Mouse (Mus musculus): ENCODE measurements at regions not wholly inside any gene's neighbourhood (a gene's known extent, or its start where the extent isn't known, plus 50 kb on each side); places are given as distances from the start of the nearest gene placed in this dataset.

- DNase-seq (ENCODE audit: extremely low read depth) = no peak
- dilution Hi-C loops (cut with MboI; ENCODE audit: extremely low pct_ligation_motif_present, extremely low pct_unique_long_range_greater_than_20kb, low sequenced_read_pairs) = no loop called here
Observed at GRCm38 (mm10) chr15:61428818-61429415, 506.1 kb upstream of the A1bg start.

GRCm38 (mm10) chr15:61422989-61423388 is 500.2 kb upstream of the A1bg start:
- no peaks in the 10 kb centered on the region for H3K9me3 ChIP-seq (replicated peaks; ENCODE audit: low read length)
- no peaks in the 10 kb centered on the region for H3K27me3 ChIP-seq (replicated peaks)
- no peak for TF ChIP-seq POLR2AphosphoS2 (IDR thresholded peaks at IDR 0.05; ENCODE audit: low read depth, low read length)
- TF ChIP-seq TBP (conservative IDR thresholded peaks at IDR 0.05; ENCODE audit: low read depth, low read length) = no peak
- TF ChIP-seq MXI1 (IDR thresholded peaks at IDR 0.05; ENCODE audit: low read depth, low read length) = no peak
- TF ChIP-seq BHLHE40 (IDR thresholded peaks at IDR 0.05; ENCODE audit: low read depth, low read length) = no peak
- no peak for TF ChIP-seq CHD1 (IDR thresholded peaks at IDR 0.05; ENCODE audit: low read depth, low read length)
- no peak for TF ChIP-seq JUN (IDR thresholded peaks at IDR 0.05; ENCODE audit: insufficient read depth, low read depth, low read length)
- no peak for TF ChIP-seq PAX5 (IDR thresholded peaks at IDR 0.05; ENCODE audit: low read length)
- no peak for TF ChIP-seq JUND (conservative IDR thresholded peaks at IDR 0.05; ENCODE audit: low read depth, low read length)
- no peak for TF ChIP-seq ZMIZ1 (IDR thresholded peaks at IDR 0.05; ENCODE audit: low read depth, low read length)
- no peak for TF ChIP-seq EP300 (IDR thresholded peaks at IDR 0.05; ENCODE audit: low read length)
- no peak for TF ChIP-seq USF2 (conservative IDR thresholded peaks at IDR 0.05; ENCODE audit: low read depth, low read length)
- no peak for TF ChIP-seq NRF1 (IDR thresholded peaks at IDR 0.05; ENCODE audit: low read depth, low read length)
- no peak for TF ChIP-seq ZKSCAN1 (IDR thresholded peaks at IDR 0.05; ENCODE audit: borderline replicate concordance, low read depth, low read length)
- TF ChIP-seq MEF2A (IDR thresholded peaks at IDR 0.05; ENCODE audit: borderline replicate concordance, low read depth, low read length) = no peak
- no peak for TF ChIP-seq CTCF (conservative IDR thresholded peaks at IDR 0.05 in 1 of 2, IDR thresholded peaks at IDR 0.05 in 1 of 2; ENCODE audit: low read depth in 2 of 2, low read length in 2 of 2)
- no peak for TF ChIP-seq RCOR1 (conservative IDR thresholded peaks at IDR 0.05; ENCODE audit: low read depth, low read length)
- TF ChIP-seq ETS1 (conservative IDR thresholded peaks at IDR 0.05; ENCODE audit: low read depth, low read length) = no peak
- no peak for TF ChIP-seq ZNF384 (IDR thresholded peaks at IDR 0.05; ENCODE audit: low read depth, low read length)
- no peak for TF ChIP-seq SIN3A (IDR thresholded peaks at IDR 0.05; ENCODE audit: low read length)
- H3K9ac ChIP-seq (ENCODE audit: insufficient read depth, low read depth) = no peak overlapping the region
- H3K4me2 ChIP-seq (ENCODE audit: insufficient read depth, low read depth, poor library complexity, severe bottlenecking) = no peak overlapping the region
- H3K4me3 ChIP-seq (replicated peaks in 1 of 3; ENCODE audit: low read depth in 2 of 3, low read length in 2 of 3, poor library complexity in 1 of 3) = no peak overlapping the region
- no peaks in the 10 kb centered on the region for H3K79me2 ChIP-seq (replicated peaks; ENCODE audit: control insufficient read depth, extremely low read depth, insufficient read depth, poor library complexity, severe bottlenecking)
- H3K27ac ChIP-seq (ENCODE audit: insufficient read depth, low read depth) = no peak overlapping the region
- no peaks in the 10 kb centered on the region for H3K36me3 ChIP-seq (replicated peaks in 1 of 2; ENCODE audit: control insufficient read depth in 1 of 2, insufficient read depth in 1 of 2, low read length in 1 of 2)
- peaks cover 6 to 28% of the 10 kb centered on the region in 2 experiments for H3K4me1 ChIP-seq (ENCODE audit: control insufficient read depth in 1 of 2, insufficient read depth in 2 of 2)
- dilution Hi-C loops (cut with MboI; ENCODE audit: extremely low pct_ligation_motif_present, extremely low pct_unique_long_range_greater_than_20kb, low sequenced_read_pairs) (no loop called here), in situ Hi-C loops (cut with MboI; ENCODE audit: low pct_ligation_motif_present, low pct_unique_long_range_greater_than_20kb, low sequenced_read_pairs) (loop anchor here (25.0 kb wide), 2 partner anchors 839 to 1389 kb away; no protein-coding TSS in a partner anchor)
- DNase-seq (ENCODE audit: extremely low read depth) = no peak

More at GRCm38 (mm10) chr15:61428818-61429415, 506.1 kb upstream of the A1bg start:
- in situ Hi-C loops (cut with MboI; ENCODE audit: low pct_ligation_motif_present, low pct_unique_long_range_greater_than_20kb, low sequenced_read_pairs) = no loop called here
- TF ChIP-seq POLR2A (IDR thresholded peaks at IDR 0.05; ENCODE audit: low read depth, low read length) (no peak), ZKSCAN1 (IDR thresholded peaks at IDR 0.05; ENCODE audit: borderline replicate concordance, low read depth, low read length) (no peak), BHLHE40 (IDR thresholded peaks at IDR 0.05; ENCODE audit: low read depth, low read length) (no peak), RAD21 (IDR thresholded peaks at IDR 0.05; ENCODE audit: low read depth, low read length) (no peak), JUN (IDR thresholded peaks at IDR 0.05; ENCODE audit: insufficient read depth, low read depth, low read length) (no peak), NELFE (IDR thresholded peaks at IDR 0.05; ENCODE audit: low read depth, low read length) (no peak), ZC3H11A (IDR thresholded peaks at IDR 0.05; ENCODE audit: low read depth, low read length) (no peak), SIN3A (IDR thresholded peaks at IDR 0.05; ENCODE audit: low read length) (no peak), MYC (IDR thresholded peaks at IDR 0.05; ENCODE audit: low read depth, low read length) (no peak), TBP (conservative IDR thresholded peaks at IDR 0.05; ENCODE audit: low read depth, low read length) (no peak), ETS1 (conservative IDR thresholded peaks at IDR 0.05; ENCODE audit: low read depth, low read length) (no peak), CHD1 (IDR thresholded peaks at IDR 0.05; ENCODE audit: low read depth, low read length) (no peak), CTCF (conservative IDR thresholded peaks at IDR 0.05 in 1 of 2, IDR thresholded peaks at IDR 0.05 in 1 of 2; ENCODE audit: low read depth in 2 of 2, low read length in 2 of 2) (no peak)
- H3K4me1 ChIP-seq (ENCODE audit: control insufficient read depth in 1 of 2, insufficient read depth in 2 of 2) = peaks cover 0 to 6% of the 10 kb centered on the region in 2 experiments; a peak in 1 of 4 replicates
- H3K4me3 ChIP-seq (replicated peaks in 1 of 3; ENCODE audit: low read depth in 2 of 3, low read length in 2 of 3, poor library complexity in 1 of 3) = no peak overlapping the region
- no peak overlapping the region for H3K27ac ChIP-seq (ENCODE audit: insufficient read depth, low read depth)
- H3K27me3 ChIP-seq (replicated peaks) = no peaks in the 10 kb centered on the region
- no peaks in the 10 kb centered on the region for H3K36me3 ChIP-seq (replicated peaks in 1 of 2; ENCODE audit: control insufficient read depth in 1 of 2, insufficient read depth in 1 of 2, low read length in 1 of 2)
- H3K9me3 ChIP-seq (replicated peaks; ENCODE audit: low read length) = no peaks in the 10 kb centered on the region
- H3K9ac ChIP-seq (ENCODE audit: insufficient read depth, low read depth) = no peak overlapping the region
- H3K79me2 ChIP-seq (replicated peaks; ENCODE audit: control insufficient read depth, extremely low read depth, insufficient read depth, poor library complexity, severe bottlenecking) = no peaks in the 10 kb centered on the region
- no peak overlapping the region for H3K4me2 ChIP-seq (ENCODE audit: insufficient read depth, low read depth, poor library complexity, severe bottlenecking)

All from CH12.LX (cell line).